In the genomic region with DNA sequence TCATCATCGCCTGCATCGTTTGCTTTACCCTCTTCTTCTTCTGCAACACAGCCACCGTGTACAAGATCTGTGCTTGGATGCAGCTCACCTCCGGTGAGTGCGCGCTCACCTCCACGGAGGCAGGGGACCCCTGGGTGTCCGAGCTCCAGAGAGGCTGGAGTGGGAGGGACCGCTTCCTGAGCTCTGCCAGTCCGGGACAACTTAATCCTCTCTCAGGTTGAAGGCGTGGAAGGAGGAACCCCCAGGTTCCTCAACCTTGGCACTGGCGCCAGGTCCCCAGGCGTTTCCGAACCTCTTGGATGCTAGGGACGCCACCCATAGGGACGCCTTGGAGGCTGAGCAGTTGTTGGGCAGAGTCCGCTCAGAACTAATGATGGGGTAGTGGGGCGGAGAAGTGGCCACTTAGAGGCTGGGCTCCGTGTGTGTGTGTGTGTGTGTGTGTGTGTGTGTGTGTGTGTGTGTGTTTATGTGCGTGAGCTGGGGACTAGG, we compare ENCODE assay signal across 8 mouse cellular contexts. TPM values are rescaled to one million over a fixed set of nuclear protein-coding genes. Genes with fewer than 3 reads are reported as not detected.
DNase-seq lines count a peak whose midpoint lies in the region; ATAC-seq lines count a peak whose summit lies in the region.

No protein-coding gene starts in this region.

- H3K9me3 ChIP-seq in lung, embryonic 16.5 days (ENCODE audit: control insufficient read depth, low read length): no peaks in the 10 kb centered on the region
- no peaks in the 10 kb centered on the region for H3K9me3 ChIP-seq in hindbrain, embryonic 13.5 days
- H3K9me3 ChIP-seq in midbrain, embryonic 16.5 days (replicated peaks; ENCODE audit: control insufficient read depth, low read length, poor library complexity, severe bottlenecking): no peaks in the 10 kb centered on the region

- H3K4me3 ChIP-seq in lung, embryonic 16.5 days (ENCODE audit: low read length): peak overlapping the region; percentile 53
- H3K4me3 ChIP-seq in hindbrain, embryonic 13.5 days: peak overlapping the region; percentile 72
- H3K4me3 ChIP-seq in midbrain, embryonic 16.5 days (ENCODE audit: low read depth, low read length): peak overlapping the region; percentile 69

- under 1% methylated on average over 20 of the region's 20 CpGs for WGBS in lung, embryonic 16.5 days
- 2% methylated on average over 20 of the region's 20 CpGs for WGBS in hindbrain, embryonic 13.5 days
- WGBS in midbrain, embryonic 16.5 days: under 1% methylated on average over 19 of the region's 20 CpGs

- H3K36me3 ChIP-seq in lung, embryonic 16.5 days (ENCODE audit: control insufficient read depth, insufficient read depth, low read length): no peaks in the 10 kb centered on the region
- no peaks in the 10 kb centered on the region for H3K36me3 ChIP-seq in hindbrain, embryonic 13.5 days
- no peaks in the 10 kb centered on the region for H3K36me3 ChIP-seq in midbrain, embryonic 16.5 days (ENCODE audit: control insufficient read depth, insufficient read depth, low read length)

- DNase-seq in adrenal gland, postnatal 10 days: peak; percentile 3
- no peak for DNase-seq in adrenal gland, postnatal 36 days
- DNase-seq in lung, postnatal 4 days: no peak
- no peak for DNase-seq in adrenal gland, adult 8-10 months
- no peak for DNase-seq in urinary bladder, postnatal 10 days (ENCODE audit: low spot score)

- peaks cover 28% of the 10 kb centered on the region for H3K27me3 ChIP-seq in lung, embryonic 16.5 days (ENCODE audit: control insufficient read depth, insufficient read depth, low read depth, low read length)
- peaks cover 23% of the 10 kb centered on the region for H3K27me3 ChIP-seq in hindbrain, embryonic 13.5 days
- no peaks in the 10 kb centered on the region for H3K27me3 ChIP-seq in midbrain, embryonic 16.5 days (ENCODE audit: control insufficient read depth, insufficient read depth, low read depth, low read length)

- H3K4me1 ChIP-seq in lung, embryonic 16.5 days (replicated peaks; ENCODE audit: control insufficient read depth, insufficient read depth, low read length): peaks cover 11% of the 10 kb centered on the region; the same call in 1 of the 2 replicates
- peaks cover 24% of the 10 kb centered on the region for H3K4me1 ChIP-seq in hindbrain, embryonic 13.5 days (replicated peaks)
- H3K4me1 ChIP-seq in midbrain, embryonic 16.5 days (ENCODE audit: control insufficient read depth, insufficient read depth, low read length): peaks cover 10% of the 10 kb centered on the region

- 0 out of 2 replicates have a peak overlapping the region, but pooled peaks have one; percentile 41 for H3K9ac ChIP-seq in lung, embryonic 16.5 days (ENCODE audit: low read length)
- peak overlapping the region; percentile 84 for H3K9ac ChIP-seq in hindbrain, embryonic 13.5 days
- peak overlapping the region; percentile 84 for H3K9ac ChIP-seq in midbrain, embryonic 16.5 days (ENCODE audit: low read depth, low read length)

- H3K27ac ChIP-seq in lung, embryonic 16.5 days (ENCODE audit: low read length): no peak overlapping the region
- peak overlapping the region; percentile 40; the same call in 1 of the 2 replicates for H3K27ac ChIP-seq in hindbrain, embryonic 13.5 days
- peak overlapping the region; percentile 58 for H3K27ac ChIP-seq in midbrain, embryonic 16.5 days (ENCODE audit: low read length)

- ATAC-seq in lung, embryonic 16.5 days (ENCODE audit: low read depth): peak; percentile 28; the same call in 1 of the 2 replicates
- peak; percentile 69 for ATAC-seq in hindbrain, embryonic 13.5 days (ENCODE audit: low FRiP score)
- ATAC-seq in midbrain, embryonic 16.5 days: peak; percentile 68

- H3K4me2 ChIP-seq in lung, embryonic 16.5 days (ENCODE audit: low read depth, low read length): peak overlapping the region; percentile 88
- peak overlapping the region; percentile 96 for H3K4me2 ChIP-seq in hindbrain, embryonic 13.5 days
- peak overlapping the region; percentile 90 for H3K4me2 ChIP-seq in midbrain, embryonic 16.5 days (ENCODE audit: low read length)

RNA-seq across cellular contexts. Expression of a gene that starts 0.7 kb away (rescaled TPM):
- total RNA-seq in adrenal gland, postnatal 10 days (2021): under 1 TPM; 0.42 to 0.69 TPM
- 1 to 10 TPM in 1 of 2 experiments, under 1 TPM in 1; 0.89 to 1.1 TPM for total RNA-seq in adrenal gland, postnatal 36 days (2021)
- polyA plus RNA-seq in lung, embryonic 16.5 days (2015; fragmentation: Nextera tagmentation; extraction: Ambion mirVana): 0.10 TPM in 1 of 2 replicates, not detected in the other
- 9.7 and 9.8 TPM in 2 replicates for polyA plus RNA-seq in hindbrain, embryonic 13.5 days (2015; fragmentation: Nextera tagmentation; extraction: Ambion mirVana)
- polyA plus RNA-seq in midbrain, embryonic 16.5 days (2015; fragmentation: Nextera tagmentation; extraction: Ambion mirVana): 26.5 and 33.6 TPM in 2 replicates
- total RNA-seq in adrenal gland, adult 8-10 months (2022): 1 to 10 TPM; 1.7 to 3.7 (median 2.0) TPM
